Mouse (Mus musculus): ENCODE measurements around the gene Fam178b. TPM values are rescaled to one million over a fixed set of nuclear protein-coding genes. Genes with fewer than 3 reads are reported as not detected.

Fam178b gene
- polyA plus RNA-seq, 2 experiments: 0.21 to 0.27 TPM

GRCm38 (mm10) chr1:36575347-36575746, 107.6 kb downstream of the Fam178b start:
- H3K27me3 ChIP-seq (ENCODE audit: control insufficient read depth, insufficient read depth, low read length): no peaks in the 10 kb centered on the region
- H3K36me3 ChIP-seq (replicated peaks; ENCODE audit: control insufficient read depth, insufficient read depth, low read depth): no peaks in the 10 kb centered on the region
- no peak for ATAC-seq (ENCODE audit: insufficient read depth)
- no peaks in the 10 kb centered on the region for H3K9me3 ChIP-seq (ENCODE audit: control insufficient read depth, low read length)
- no peak overlapping the region for H3K4me3 ChIP-seq (ENCODE audit: insufficient read depth in 1 of 2, low read depth in 2 of 2, low read length in 2 of 2)
- no peak for DNase-seq (ENCODE audit: low read depth in 3 of 3, low spot score in 3 of 3)
- no peak overlapping the region for H3K27ac ChIP-seq
- WGBS (ENCODE audit: insufficient replicate concordance): 44% methylated on average over 6 of the region's 6 CpGs
- H3K4me2 ChIP-seq (ENCODE audit: low read depth): no peak overlapping the region
- peaks cover 4 to 6% of the 10 kb centered on the region in 2 experiments; a peak in 3 of 4 replicates for H3K4me1 ChIP-seq (replicated peaks; ENCODE audit: control insufficient read depth in 2 of 2, insufficient read depth in 2 of 2, low read length in 1 of 2)
- TF ChIP-seq EP300 (IDR thresholded peaks at IDR 0.05; ENCODE audit: low read depth): no peak
- no peak for TF ChIP-seq CTCF (IDR thresholded peaks at IDR 0.05; ENCODE audit: low read depth)
- no peak overlapping the region for H3K9ac ChIP-seq (replicated peaks)

GRCm38 (mm10) chr1:36574196-36574955, 108.6 kb downstream of the Fam178b start:
- no peak overlapping the region for H3K27ac ChIP-seq
- TF ChIP-seq CTCF (IDR thresholded peaks at IDR 0.05; ENCODE audit: low read depth) (no peak), EP300 (IDR thresholded peaks at IDR 0.05; ENCODE audit: low read depth) (no peak)
- 68% methylated on average over 5 of the region's 5 CpGs for WGBS (ENCODE audit: insufficient replicate concordance)

GRCm38 (mm10) chr1:36573524-36573923, 109.5 kb downstream of the Fam178b start:
- Histone ChIP-seq H3K9me3 (ENCODE audit: control insufficient read depth, low read length) (no peaks in the 10 kb centered on the region), H3K9ac (replicated peaks) (no peak overlapping the region), H3K27ac (no peak overlapping the region), H3K4me1 (replicated peaks; ENCODE audit: control insufficient read depth in 2 of 2, insufficient read depth in 2 of 2, low read length in 1 of 2) (no peaks in the 10 kb centered on the region; a peak in 2 of 4 replicates), H3K27me3 (ENCODE audit: control insufficient read depth, insufficient read depth, low read length) (no peaks in the 10 kb centered on the region), H3K4me3 (ENCODE audit: insufficient read depth in 1 of 2, low read depth in 2 of 2, low read length in 2 of 2) (no peak overlapping the region), H3K36me3 (replicated peaks; ENCODE audit: control insufficient read depth, insufficient read depth, low read depth) (no peaks in the 10 kb centered on the region), H3K4me2 (ENCODE audit: low read depth) (no peak overlapping the region)
- TF ChIP-seq CTCF (IDR thresholded peaks at IDR 0.05; ENCODE audit: low read depth) (no peak), EP300 (IDR thresholded peaks at IDR 0.05; ENCODE audit: low read depth) (no peak)
- DNase-seq (ENCODE audit: low read depth in 3 of 3, low spot score in 3 of 3) (no peak), ATAC-seq (ENCODE audit: insufficient read depth) (no peak)
- WGBS (ENCODE audit: insufficient replicate concordance): 70% methylated on average over 8 of the region's 8 CpGs

More at GRCm38 (mm10) chr1:36574196-36574955, 108.6 kb downstream of the Fam178b start:
- Histone ChIP-seq H3K4me2 (ENCODE audit: low read depth) (no peak overlapping the region), H3K36me3 (replicated peaks; ENCODE audit: control insufficient read depth, insufficient read depth, low read depth) (no peaks in the 10 kb centered on the region), H3K9ac (replicated peaks) (no peak overlapping the region), H3K4me1 (replicated peaks; ENCODE audit: control insufficient read depth in 2 of 2, insufficient read depth in 2 of 2, low read length in 1 of 2) (no peaks in the 10 kb centered on the region; a peak in 1 of 4 replicates), H3K27me3 (ENCODE audit: control insufficient read depth, insufficient read depth, low read length) (no peaks in the 10 kb centered on the region), H3K4me3 (ENCODE audit: insufficient read depth in 1 of 2, low read depth in 2 of 2, low read length in 2 of 2) (no peak overlapping the region), H3K9me3 (ENCODE audit: control insufficient read depth, low read length) (no peaks in the 10 kb centered on the region)
- DNase-seq (ENCODE audit: low read depth in 3 of 3, low spot score in 3 of 3) (no peak), ATAC-seq (ENCODE audit: insufficient read depth) (no peak)

GRCm38 (mm10) chr1:36572709-36573108, 110.3 kb downstream of the Fam178b start:
- H3K9me3 ChIP-seq (ENCODE audit: control insufficient read depth, low read length): no peaks in the 10 kb centered on the region
- no peaks in the 10 kb centered on the region for H3K36me3 ChIP-seq (replicated peaks; ENCODE audit: control insufficient read depth, insufficient read depth, low read depth)
- H3K4me1 ChIP-seq (replicated peaks; ENCODE audit: control insufficient read depth in 2 of 2, insufficient read depth in 2 of 2, low read length in 1 of 2): no peaks in the 10 kb centered on the region; a peak in 2 of 4 replicates
- DNase-seq (ENCODE audit: low read depth in 3 of 3, low spot score in 3 of 3) (no peak), ATAC-seq (ENCODE audit: insufficient read depth) (no peak)
- no peak overlapping the region for H3K4me3 ChIP-seq (ENCODE audit: insufficient read depth in 1 of 2, low read depth in 2 of 2, low read length in 2 of 2)
- no peak overlapping the region for H3K4me2 ChIP-seq (ENCODE audit: low read depth)
- no peak for TF ChIP-seq CTCF (IDR thresholded peaks at IDR 0.05; ENCODE audit: low read depth)
- TF ChIP-seq EP300 (IDR thresholded peaks at IDR 0.05; ENCODE audit: low read depth): no peak
- WGBS (ENCODE audit: insufficient replicate concordance): 57% methylated on average over 1 of the region's 1 CpGs
- no peak overlapping the region for H3K9ac ChIP-seq (replicated peaks)
- H3K27ac ChIP-seq: no peak overlapping the region
- H3K27me3 ChIP-seq (ENCODE audit: control insufficient read depth, insufficient read depth, low read length): no peaks in the 10 kb centered on the region

- Histone ChIP-seq H3K27ac (no peak overlapping the region), H3K4me2 (ENCODE audit: low read depth) (no peak overlapping the region), H3K9me3 (ENCODE audit: control insufficient read depth, low read length) (no peaks in the 10 kb centered on the region), H3K4me1 (replicated peaks; ENCODE audit: control insufficient read depth in 2 of 2, insufficient read depth in 2 of 2, low read length in 1 of 2) (no peaks in the 10 kb centered on the region; a peak in 2 of 4 replicates), H3K36me3 (replicated peaks; ENCODE audit: control insufficient read depth, insufficient read depth, low read depth) (no peaks in the 10 kb centered on the region), H3K9ac (replicated peaks) (no peak overlapping the region), H3K4me3 (ENCODE audit: insufficient read depth in 1 of 2, low read depth in 2 of 2, low read length in 2 of 2) (no peak overlapping the region), H3K27me3 (ENCODE audit: control insufficient read depth, insufficient read depth, low read length) (no peaks in the 10 kb centered on the region)
- DNase-seq (ENCODE audit: low read depth in 3 of 3, low spot score in 3 of 3) (no peak), ATAC-seq (ENCODE audit: insufficient read depth) (no peak)
- 34% methylated on average over 2 of the region's 2 CpGs for WGBS (ENCODE audit: insufficient replicate concordance)
- no peak for TF ChIP-seq CTCF (IDR thresholded peaks at IDR 0.05; ENCODE audit: low read depth)
- no peak for TF ChIP-seq EP300 (IDR thresholded peaks at IDR 0.05; ENCODE audit: low read depth)
Measured at GRCm38 (mm10) chr1:36572140-36572700, 110.8 kb downstream of the Fam178b start.
